Mouse (Mus musculus) embryonic facial prominence, embryonic 12.5 days (tissue): Measurements from ENCODE around the gene Olfr122. TPM values are rescaled to one million over a fixed set of nuclear protein-coding genes. Genes with fewer than 3 reads are reported as not detected.

ENCODE experiments used
- ATAC-seq: fragments of 200-750 bp; cut with Nextera tagmentation; 2 replicates; pipeline ENCODE4 v1.8.0; 2017; ENCODE audit not compliant: insufficient number of reproducible peaks, insufficient read depth, low FRiP score, low TSS enrichment
- H3K27ac ChIP-seq: fragments of 300-500 bp; sonication (generic); 2 replicates; pipeline ENCODE4 v1.5.1; 2016; ENCODE audit warnings: mild to moderate bottlenecking
- H3K27me3 ChIP-seq: fragments of 300-500 bp; sonication (generic); 2 replicates; pipeline ENCODE4 v1.6.1; 2016; ENCODE audit warnings: mild to moderate bottlenecking, moderate library complexity
- H3K36me3 ChIP-seq: fragments of 300-500 bp; sonication (generic); 2 replicates; pipeline ENCODE4 v1.6.1; 2016; ENCODE audit warnings: mild to moderate bottlenecking
- H3K4me1 ChIP-seq: fragments of 300-500 bp; sonication (generic); 2 replicates; pipeline ENCODE4 v1.6.1; 2016
- H3K4me2 ChIP-seq: fragments of 300-500 bp; sonication (generic); replicated peaks from 2 replicates; pipeline ENCODE4 v1.6.1; 2016; ENCODE audit warnings: mild to moderate bottlenecking, moderate library complexity
- H3K4me3 ChIP-seq: fragments of 300-500 bp; sonication (generic); 2 replicates; pipeline ENCODE4 v1.5.1; 2016; ENCODE audit warnings: mild to moderate bottlenecking
- H3K9ac ChIP-seq: fragments of 300-500 bp; sonication (generic); 2 replicates; pipeline ENCODE4 v1.6.1; 2016; ENCODE audit warnings: mild to moderate bottlenecking, moderate library complexity
- H3K9me3 ChIP-seq: fragments of 300-500 bp; sonication (generic); 2 replicates; pipeline ENCODE4 v1.6.1; 2016; ENCODE audit warnings: mild to moderate bottlenecking, moderate library complexity
- WGBS: fragments of 180-500 bp; shearing (Covaris S2); methylation state at CpG from one replicate; pipeline ENCODE4 v1.1.7; 2016; 5-methylcytosine and 5-hydroxymethylcytosine counted together
- polyA plus RNA-seq: library from polyadenylated mRNA; unstranded; fragments of >200 nt; fragmentation: Nextera tagmentation; extraction: Ambion mirVana; gene quantifications from 2 replicates; pipeline ENCODE4 v1.2.1, GENCODE M21; 2016

The Olfr122 gene
- not detected in 2 replicates for polyA plus RNA-seq

DNA sequence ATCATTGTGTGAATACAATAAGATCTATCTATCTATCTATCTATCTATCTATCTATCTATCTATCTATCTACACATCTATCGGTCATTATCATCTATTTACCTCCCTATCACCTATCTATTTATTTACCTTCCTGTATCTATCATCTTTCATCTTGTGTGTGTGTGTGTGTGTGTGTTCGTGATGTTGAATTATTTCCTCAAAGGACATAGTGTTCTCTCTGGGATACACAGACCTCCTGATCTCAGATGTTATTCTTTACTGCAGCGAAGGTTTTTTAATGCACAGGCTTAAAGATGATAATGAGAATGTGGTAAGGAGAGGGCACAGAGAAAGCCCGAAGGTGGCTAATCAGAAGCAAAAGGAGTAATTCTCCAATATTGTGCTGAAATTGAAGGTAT is at the start of gene Olfr122:
Gene Olfr122, plus strand, starts transcription at position 301 of the 400 bp plus-strand sequence.
- Histone ChIP-seq H3K4me1 (no peaks in the 10 kb centered on the region), H3K4me3 (no peak within 1 kb of the TSS), H3K27ac (no peak within 1 kb of the TSS), H3K9me3 (no peaks in the 10 kb centered on the region), H3K9ac (no peak within 1 kb of the TSS), H3K27me3 (no peaks in the 10 kb centered on the region), H3K36me3 (no peaks in the 10 kb centered on the region), H3K4me2 (no peak within 1 kb of the TSS)
- 82% methylated on average over 4 of the region's 4 CpGs for WGBS
- no peak for ATAC-seq

DNA sequence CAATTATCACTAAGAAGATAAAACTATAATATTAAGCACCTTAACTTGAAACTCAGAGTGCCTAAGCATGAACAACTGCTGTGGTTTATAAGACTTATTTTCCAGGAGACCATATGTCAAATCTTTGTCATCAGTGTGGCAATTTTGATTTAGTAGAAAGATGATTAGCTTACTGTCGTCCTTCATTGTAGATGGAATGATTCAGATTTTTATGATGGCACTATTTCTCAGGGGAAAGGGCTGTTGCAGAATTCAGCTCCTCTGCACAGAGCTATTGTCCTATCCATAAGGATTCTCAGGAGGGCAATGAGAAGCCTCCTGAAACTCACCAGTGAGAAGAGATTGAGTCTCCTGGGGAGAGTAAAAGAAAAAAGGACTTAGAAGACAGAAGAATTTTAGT is 46.9 kb upstream of the Olfr122 start, which contains the start of gene Olfr120:
Gene Olfr120, plus strand, starts transcription at position 301 of the 400 bp plus-strand sequence.
- 55% methylated on average over 1 of the region's 1 CpGs for WGBS
- no peaks in the 10 kb centered on the region for H3K9me3 ChIP-seq
- no peak within 1 kb of the TSS for H3K4me3 ChIP-seq
- no peak for ATAC-seq
- no peaks in the 10 kb centered on the region for H3K4me1 ChIP-seq
- no peak within 1 kb of the TSS for H3K9ac ChIP-seq
- H3K27ac ChIP-seq = no peak within 1 kb of the TSS
- H3K4me2 ChIP-seq = no peak within 1 kb of the TSS
- no peaks in the 10 kb centered on the region for H3K27me3 ChIP-seq
- no peaks in the 10 kb centered on the region for H3K36me3 ChIP-seq

DNA sequence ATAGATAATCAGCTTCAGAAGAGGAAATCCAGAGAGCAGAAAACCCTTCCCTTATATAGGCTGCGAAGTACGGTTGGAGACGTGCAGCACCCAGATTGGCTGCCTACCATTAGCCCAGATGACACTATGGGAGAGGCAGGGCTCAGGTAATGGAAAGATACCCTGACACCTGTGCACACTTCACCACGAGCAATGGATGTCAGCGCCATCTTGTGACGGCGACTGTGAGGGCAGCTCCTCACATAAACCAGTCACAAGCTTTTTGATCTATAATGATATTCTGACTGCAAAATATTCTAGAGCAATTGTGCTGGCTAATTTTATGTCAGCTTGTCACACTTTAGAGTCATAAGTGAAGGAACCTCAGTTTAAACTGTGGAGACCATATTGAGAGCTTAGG is 30.3 kb upstream of the Olfr122 start:
- no peaks in the 10 kb centered on the region for H3K9me3 ChIP-seq
- no peak overlapping the region for H3K27ac ChIP-seq
- ATAC-seq = no peak
- no peak overlapping the region for H3K4me3 ChIP-seq
- H3K4me1 ChIP-seq = no peaks in the 10 kb centered on the region
- WGBS = 53% methylated on average over 7 of the region's 7 CpGs
- H3K4me2 ChIP-seq = no peak overlapping the region
- no peaks in the 10 kb centered on the region for H3K36me3 ChIP-seq
- no peaks in the 10 kb centered on the region for H3K27me3 ChIP-seq
- no peak overlapping the region for H3K9ac ChIP-seq

DNA sequence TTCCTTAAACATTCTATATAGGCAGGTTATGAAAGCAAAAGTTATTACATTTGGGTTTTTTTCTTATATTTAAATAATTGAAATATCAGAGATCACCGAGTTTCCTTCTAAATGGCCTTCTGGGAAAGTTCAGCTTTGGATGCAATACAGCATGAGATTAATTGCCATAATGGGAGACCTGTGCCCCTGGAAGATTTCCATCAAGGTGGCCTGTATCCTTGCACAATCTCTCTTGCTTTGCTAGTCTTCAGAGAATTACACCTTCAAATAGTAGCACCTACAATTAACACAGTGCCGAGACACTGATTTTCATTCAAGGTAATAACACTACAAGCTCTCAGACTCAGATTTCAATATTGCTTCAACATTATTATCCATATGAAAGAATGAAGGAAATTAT is 24.8 kb downstream of the Olfr122 start, which contains the start of gene Olfr123:
Gene Olfr123, plus strand, starts transcription at position 301 of the 400 bp plus-strand sequence.
- H3K9me3 ChIP-seq = no peaks in the 10 kb centered on the region
- no peaks in the 10 kb centered on the region for H3K27me3 ChIP-seq
- H3K4me2 ChIP-seq = no peak within 1 kb of the TSS
- no peak within 1 kb of the TSS for H3K4me3 ChIP-seq
- no peak within 1 kb of the TSS for H3K9ac ChIP-seq
- no peak within 1 kb of the TSS for H3K27ac ChIP-seq
- ATAC-seq = no peak
- WGBS = 84% methylated on average over 2 of the region's 2 CpGs
- no peaks in the 10 kb centered on the region for H3K36me3 ChIP-seq
- no peaks in the 10 kb centered on the region for H3K4me1 ChIP-seq

DNA sequence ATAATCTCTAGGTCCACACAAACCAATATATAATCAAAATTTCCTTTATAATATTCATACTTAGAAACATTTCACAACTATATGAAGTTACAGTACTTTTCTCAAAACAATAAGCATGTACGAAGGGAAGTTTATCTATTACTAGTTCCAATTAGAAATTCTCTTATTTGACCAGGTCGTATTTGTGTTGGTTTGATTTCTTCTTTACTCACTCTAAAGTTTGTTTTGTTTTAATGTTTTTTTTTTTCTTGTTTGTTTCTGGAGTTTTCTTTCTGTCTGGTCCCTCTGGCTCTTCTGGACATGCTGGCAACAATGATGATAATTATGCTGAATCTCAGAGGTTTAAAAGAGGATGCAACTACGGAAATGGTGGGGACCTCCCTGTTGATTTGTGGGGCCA is 31.2 kb downstream of the Olfr122 start, which contains the start of gene Olfr124:
Gene Olfr124, plus strand, starts transcription at position 301 of the 400 bp plus-strand sequence.
- Histone ChIP-seq H3K27ac (no peak within 1 kb of the TSS), H3K36me3 (no peaks in the 10 kb centered on the region), H3K27me3 (no peaks in the 10 kb centered on the region), H3K4me3 (no peak within 1 kb of the TSS), H3K4me2 (no peak within 1 kb of the TSS), H3K9me3 (no peaks in the 10 kb centered on the region), H3K9ac (no peak within 1 kb of the TSS), H3K4me1 (no peaks in the 10 kb centered on the region)
- ATAC-seq = no peak
- 84% methylated on average over 3 of the region's 3 CpGs for WGBS

Other genes with a start within 250 kb of the Olfr122 start
- not detected in 2 replicates for gene Olfr112, start 199.2 kb upstream of the Olfr122 start, polyA plus RNA-seq
- gene Olfr113, start 190.9 kb upstream of the Olfr122 start, polyA plus RNA-seq = not detected in 2 replicates
- not detected in 2 replicates for gene Olfr114, start 175.9 kb upstream of the Olfr122 start, polyA plus RNA-seq
- gene Olfr115, start 141.5 kb upstream of the Olfr122 start, polyA plus RNA-seq = not detected in 2 replicates
- not detected in 2 replicates for gene Olfr116, start 141.4 kb upstream of the Olfr122 start, polyA plus RNA-seq
- not detected in 2 replicates for gene Olfr117, start 104.8 kb upstream of the Olfr122 start, polyA plus RNA-seq
- not detected in 2 replicates for gene Olfr118, start 101.6 kb upstream of the Olfr122 start, polyA plus RNA-seq
- gene Olfr119, start 72.0 kb upstream of the Olfr122 start, polyA plus RNA-seq = not detected in 2 replicates
- gene Olfr120, start 46.8 kb upstream of the Olfr122 start, polyA plus RNA-seq = not detected in 2 replicates
- not detected in 2 replicates for gene Olfr121, start 19.8 kb upstream of the Olfr122 start, polyA plus RNA-seq
- not detected in 2 replicates for gene Olfr123, start 24.9 kb downstream of the Olfr122 start, polyA plus RNA-seq
- gene Olfr124, start 31.3 kb downstream of the Olfr122 start, polyA plus RNA-seq = not detected in 2 replicates
- not detected in 2 replicates for gene Olfr125, start 64.3 kb downstream of the Olfr122 start, polyA plus RNA-seq
- not detected in 2 replicates for gene Olfr126, start 78.9 kb downstream of the Olfr122 start, polyA plus RNA-seq
- gene Olfr127, start 131.8 kb downstream of the Olfr122 start, polyA plus RNA-seq = not detected in 2 replicates
- gene Olfr128, start 151.9 kb downstream of the Olfr122 start, polyA plus RNA-seq = not detected in 2 replicates
- gene Olfr761, start 184.5 kb downstream of the Olfr122 start, polyA plus RNA-seq = not detected in 2 replicates